Mouse (Mus musculus): ENCODE measurements around the gene Atp1b2.

Atp1b2 gene

GRCm38 (mm10) chr11:69580572-69581146, 25.1 kb downstream of the Atp1b2 start:
- DNase-seq (ENCODE audit: low read depth, low spot score): no peak

- DNase-seq (ENCODE audit: low read depth, low spot score): peak; percentile 82
These were observed 25.6 kb downstream of the Atp1b2 start, which contains the start of the genes Wrap53 and Trp53 for GRCm38 (mm10) chr11:69580091-69580514. Wrap53 (minus strand) TSS chr11:69580255. Trp53 (plus strand) TSS chr11:69580359.

- peak; percentile 99 for DNase-seq (ENCODE audit: low read depth, low spot score)
These were observed 26.4 kb downstream of the Atp1b2 start for GRCm38 (mm10) chr11:69579128-69580017.

GRCm38 (mm10) chr11:69578301-69578700, 27.4 kb downstream of the Atp1b2 start:
- DNase-seq (ENCODE audit: low read depth, low spot score): no peak

GRCm38 (mm10) chr11:69576307-69576706, 29.4 kb downstream of the Atp1b2 start:
- no peak for DNase-seq (ENCODE audit: low read depth, low spot score)

GRCm38 (mm10) chr11:69575220-69575619, 30.5 kb downstream of the Atp1b2 start:
- DNase-seq (ENCODE audit: low read depth, low spot score): no peak

GRCm38 (mm10) chr11:69565131-69565530, 40.6 kb downstream of the Atp1b2 start:
- DNase-seq (ENCODE audit: low read depth, low spot score): no peak

GRCm38 (mm10) chr11:69564391-69564790, 41.4 kb downstream of the Atp1b2 start:
- DNase-seq (ENCODE audit: low read depth, low spot score): no peak

- no peak for DNase-seq (ENCODE audit: low read depth, low spot score)
These were observed 42.4 kb downstream of the Atp1b2 start for GRCm38 (mm10) chr11:69563373-69563772.

- DNase-seq (ENCODE audit: low read depth, low spot score): no peak
These were observed 44.6 kb downstream of the Atp1b2 start for GRCm38 (mm10) chr11:69560896-69561854.

GRCm38 (mm10) chr11:69559851-69560765, 45.6 kb downstream of the Atp1b2 start, which contains the start of gene Efnb3:
Efnb3 (minus strand) TSS chr11:69560205.
- DNase-seq (ENCODE audit: low read depth, low spot score): no peak

GRCm38 (mm10) chr11:69559183-69559582, 46.6 kb downstream of the Atp1b2 start:
- DNase-seq (ENCODE audit: low read depth, low spot score): no peak

- no peak for DNase-seq (ENCODE audit: low read depth, low spot score)
These were observed 47.0 kb downstream of the Atp1b2 start for GRCm38 (mm10) chr11:69558756-69559155.

- no peak for DNase-seq (ENCODE audit: low read depth, low spot score)
These were observed 48.3 kb downstream of the Atp1b2 start for GRCm38 (mm10) chr11:69557381-69557958.

GRCm38 (mm10) chr11:69554539-69555140, 51.1 kb downstream of the Atp1b2 start:
- DNase-seq (ENCODE audit: low read depth, low spot score): no peak

- DNase-seq (ENCODE audit: low read depth, low spot score): no peak
These were observed 52.4 kb downstream of the Atp1b2 start for GRCm38 (mm10) chr11:69553341-69553721.

GRCm38 (mm10) chr11:69552622-69553340, 53.0 kb downstream of the Atp1b2 start:
- no peak for DNase-seq (ENCODE audit: low read depth, low spot score)

GRCm38 (mm10) chr11:69551310-69551709, 54.4 kb downstream of the Atp1b2 start:
- no peak for DNase-seq (ENCODE audit: low read depth, low spot score)
